In the genomic region with DNA sequence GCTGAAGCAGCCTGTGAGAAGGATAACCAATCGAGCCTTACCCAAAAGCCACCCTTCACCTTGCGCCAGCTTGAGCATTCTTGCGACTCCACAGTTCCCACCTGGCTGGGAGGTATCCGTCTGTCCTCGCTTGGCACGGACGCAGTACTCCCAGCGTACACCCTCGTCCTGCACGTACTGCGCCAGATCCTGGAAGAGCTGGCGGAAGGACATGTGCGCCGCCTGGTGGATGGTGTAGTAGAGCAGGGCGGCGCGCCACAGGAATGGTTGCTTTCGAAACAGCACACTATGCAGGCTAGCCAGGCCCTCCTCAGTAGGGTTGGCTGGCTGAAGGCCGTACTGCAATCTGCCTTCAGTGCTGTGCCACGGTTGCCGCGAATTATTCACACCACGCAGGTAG, we compare ENCODE assay signal across 9 mouse cellular contexts. TPM values are rescaled to one million over a fixed set of nuclear protein-coding genes. Genes with fewer than 3 reads are reported as not detected.
DNase-seq lines count a peak whose midpoint lies in the region; ATAC-seq lines count a peak whose summit lies in the region.
"Had no signal": no experiment of that assay in that cellular context is flagged by ENCODE, and none has a peak within 500 bp of the region (broad histone marks: within the 10 kb centered on the region; RNA-seq: fewer than 3 reads in every experiment).

No protein-coding gene starts in this region.

- H3K9ac ChIP-seq in kidney, embryonic 16.5 days (replicated peaks; ENCODE audit: low read length), result no peak overlapping the region
- H3K9ac ChIP-seq: limb, embryonic 13.5 days had no signal

- no peak overlapping the region for H3K27ac ChIP-seq in kidney, embryonic 16.5 days (ENCODE audit: low read length)
- H3K27ac ChIP-seq: limb, embryonic 13.5 days had no signal

- no peaks in the 10 kb centered on the region for H3K9me3 ChIP-seq in kidney, embryonic 16.5 days (ENCODE audit: low read length)
- H3K9me3 ChIP-seq: limb, embryonic 13.5 days had no signal

- ATAC-seq in erythroblast, adult 5-6 weeks (replicated peaks; ENCODE audit: low FRiP score, poor library complexity, severe bottlenecking), result peak; percentile 66
- 0 out of 2 replicates have a peak, but pooled peaks have one; percentile 32 for ATAC-seq in kidney, embryonic 16.5 days (ENCODE audit: low FRiP score, low TSS enrichment)
- peak; percentile 74 for ATAC-seq in megakaryocyte, adult 5-6 weeks (ENCODE audit: poor library complexity, severe bottlenecking)

- peak; percentile 51 to 72 for DNase-seq in adrenal gland, adult 18-20 months (ENCODE audit: low spot score in 2 of 2)
- no peak for DNase-seq in adrenal gland, adult 8-10 months
- peak; percentile 55 to 82 for DNase-seq in spleen, postnatal 4 days (ENCODE audit: low spot score in 2 of 2)
- no peak for DNase-seq in spleen, postnatal 36 days (ENCODE audit: low spot score in 2 of 2)
- DNase-seq in frontal cortex, adult 2 months (ENCODE audit: extremely low spot score in 1 of 2, low spot score in 1 of 2), result no peak

- 31% methylated on average over 23 of the region's 23 CpGs for WGBS in kidney, embryonic 16.5 days

- H3K36me3 ChIP-seq in kidney, embryonic 16.5 days (ENCODE audit: insufficient read depth, low read length), result peaks cover 8% of the 10 kb centered on the region

- no peak overlapping the region for H3K4me3 ChIP-seq in kidney, embryonic 16.5 days (ENCODE audit: low read length)
- H3K4me3 ChIP-seq: limb, embryonic 13.5 days had no signal

- peaks cover 5% of the 10 kb centered on the region; the same call in 1 of the 2 replicates for H3K4me1 ChIP-seq in kidney, embryonic 16.5 days (ENCODE audit: insufficient read depth, low read length)

- H3K27me3 ChIP-seq in kidney, embryonic 16.5 days (ENCODE audit: insufficient read depth, low read length), result peaks cover 21% of the 10 kb centered on the region

- no peak overlapping the region for H3K4me2 ChIP-seq in kidney, embryonic 16.5 days (replicated peaks; ENCODE audit: low read depth, low read length)
- H3K4me2 ChIP-seq: limb, embryonic 13.5 days had no signal

RNA-seq across cellular contexts. Expression of a gene that starts 6.6 kb away (rescaled TPM):
- total RNA-seq in adrenal gland, adult 18-20 months (2021), result 1 to 10 TPM; 2.2 to 2.8 TPM
- total RNA-seq in adrenal gland, adult 8-10 months (2022), result 1 to 10 TPM; 2.6 to 5.0 (median 4.6) TPM
- 1.0 and 3.8 TPM in 2 replicates for total RNA-seq in erythroblast, adult 5-6 weeks (2015; ENCODE audit: low replicate concordance)
- 0.70 and 1.2 TPM in 2 replicates for total RNA-seq in erythroblast, adult 5-6 weeks (2017; ENCODE audit: low replicate concordance)
- 10.5 and 13.4 TPM in 2 replicates for polyA plus RNA-seq in kidney, embryonic 16.5 days (2015; fragmentation: Nextera tagmentation; extraction: Ambion mirVana)
- total RNA-seq in megakaryocyte, adult 5-6 weeks (2015), result 0.14 and 1.1 TPM in 2 replicates
- total RNA-seq in megakaryocyte, adult 5-6 weeks (2017), result 0.18 and 0.94 TPM in 2 replicates
- polyA plus RNA-seq in frontal cortex, adult 2 months (2012; rRNA removed), result 33.3 and 33.4 TPM in 2 replicates

RNA-seq across cellular contexts. Expression of a gene that starts 7.1 kb away (rescaled TPM):
- 10 to 100 TPM in 1 of 2 experiments, 1 to 10 TPM in 1; 6.7 to 20.3 TPM for total RNA-seq in adrenal gland, adult 18-20 months (2021)
- total RNA-seq in adrenal gland, adult 8-10 months (2022), result 10 to 100 TPM in 1 of 4 experiments, 1 to 10 TPM in 3; 5.5 to 11.7 (median 6.5) TPM
- not detected in 2 replicates for total RNA-seq in erythroblast, adult 5-6 weeks (2015; ENCODE audit: low replicate concordance)
- total RNA-seq in erythroblast, adult 5-6 weeks (2017; ENCODE audit: low replicate concordance), result not detected in 2 replicates
- polyA plus RNA-seq in kidney, embryonic 16.5 days (2015; fragmentation: Nextera tagmentation; extraction: Ambion mirVana), result 1.2 and 1.4 TPM in 2 replicates
- not detected in 2 replicates for total RNA-seq in megakaryocyte, adult 5-6 weeks (2015)
- total RNA-seq in megakaryocyte, adult 5-6 weeks (2017), result 0.07 TPM in 1 of 2 replicates, not detected in the other
- 13.4 and 14.2 TPM in 2 replicates for polyA plus RNA-seq in frontal cortex, adult 2 months (2012; rRNA removed)

RNA-seq across cellular contexts. Expression of a gene that starts 12.8 kb away (rescaled TPM):
- 10 to 100 TPM; 15.6 to 17.2 TPM for total RNA-seq in adrenal gland, adult 18-20 months (2021)
- total RNA-seq in adrenal gland, adult 8-10 months (2022), result 10 to 100 TPM; 20.0 to 57.6 (median 36.8) TPM
- 0.38 and 5.9 TPM in 2 replicates for total RNA-seq in erythroblast, adult 5-6 weeks (2015; ENCODE audit: low replicate concordance)
- 15.0 and 26.8 TPM in 2 replicates for total RNA-seq in erythroblast, adult 5-6 weeks (2017; ENCODE audit: low replicate concordance)
- polyA plus RNA-seq in kidney, embryonic 16.5 days (2015; fragmentation: Nextera tagmentation; extraction: Ambion mirVana), result 29.5 and 32.1 TPM in 2 replicates
- 0.09 and 0.25 TPM in 2 replicates for total RNA-seq in megakaryocyte, adult 5-6 weeks (2015)
- 0.26 TPM in 1 of 2 replicates, not detected in the other for total RNA-seq in megakaryocyte, adult 5-6 weeks (2017)
- polyA plus RNA-seq in frontal cortex, adult 2 months (2012; rRNA removed), result 2.2 and 2.4 TPM in 2 replicates

RNA-seq across cellular contexts. Expression of a gene that starts 13.5 kb away (rescaled TPM):
- total RNA-seq in adrenal gland, adult 18-20 months (2021), result 1 to 10 TPM; 2.2 to 4.3 TPM
- total RNA-seq in adrenal gland, adult 8-10 months (2022), result 1 to 10 TPM; 2.1 to 4.8 (median 3.3) TPM
- not detected in 2 replicates for total RNA-seq in erythroblast, adult 5-6 weeks (2015; ENCODE audit: low replicate concordance)
- total RNA-seq in erythroblast, adult 5-6 weeks (2017; ENCODE audit: low replicate concordance), result not detected in 2 replicates
- polyA plus RNA-seq in kidney, embryonic 16.5 days (2015; fragmentation: Nextera tagmentation; extraction: Ambion mirVana), result 0.14 and 0.16 TPM in 2 replicates
- 0.22 TPM in 1 of 2 replicates, not detected in the other for total RNA-seq in megakaryocyte, adult 5-6 weeks (2015)
- not detected in 2 replicates for total RNA-seq in megakaryocyte, adult 5-6 weeks (2017)
- 20.2 and 20.7 TPM in 2 replicates for polyA plus RNA-seq in frontal cortex, adult 2 months (2012; rRNA removed)

RNA-seq across cellular contexts. Expression of a gene that starts 14.4 kb away (rescaled TPM):
- 10 to 100 TPM; 43.2 to 44.9 TPM for total RNA-seq in adrenal gland, adult 18-20 months (2021)
- 10 to 100 TPM; 39.5 to 53.6 (median 42.0) TPM for total RNA-seq in adrenal gland, adult 8-10 months (2022)
- total RNA-seq in erythroblast, adult 5-6 weeks (2015; ENCODE audit: low replicate concordance), result 289 and 294 TPM in 2 replicates
- 120 and 129 TPM in 2 replicates for total RNA-seq in erythroblast, adult 5-6 weeks (2017; ENCODE audit: low replicate concordance)
- polyA plus RNA-seq in kidney, embryonic 16.5 days (2015; fragmentation: Nextera tagmentation; extraction: Ambion mirVana), result 90.1 and 108 TPM in 2 replicates
- total RNA-seq in megakaryocyte, adult 5-6 weeks (2015), result 75.8 and 76.8 TPM in 2 replicates
- total RNA-seq in megakaryocyte, adult 5-6 weeks (2017), result 26.9 and 33.7 TPM in 2 replicates
- polyA plus RNA-seq in frontal cortex, adult 2 months (2012; rRNA removed), result 59.9 and 67.7 TPM in 2 replicates

Comparison
In these comparisons a context has a peak if more than half of its experiments do, and no peak if none do; other contexts are left out.
1. DNase-seq: peak in adrenal gland, adult 18-20 months (2 of 2) and spleen, postnatal 4 days (2 of 2); none in adrenal gland, adult 8-10 months (single experiment), spleen, postnatal 36 days (0 of 2) and frontal cortex, adult 2 months (0 of 2).
2. RNA of a gene that starts 7.1 kb away (total RNA-seq): 6.7 to 20.3 TPM in adrenal gland, adult 18-20 months and 5.5 to 11.7 TPM in adrenal gland, adult 8-10 months; 0.07 TPM in megakaryocyte, adult 5-6 weeks and not detected in erythroblast, adult 5-6 weeks; every median in the first group is over 4 times any median in the second.
3. Peak in every context shown above with its lines, with median percentiles within 50 percentile points of each other: ATAC-seq.